Mouse (Mus musculus) spleen, adult 2 months (tissue): Measurements from ENCODE around the gene Fez1.

Experiments used
- CTCF ChIP-seq: fragments of 200-500 bp; IDR thresholded peaks from 2 replicates; pipeline ENCODE4 v1.5.1; 2011; ENCODE audit warnings: mild to moderate bottlenecking, inconsistent platforms; ENCODE audit not compliant: insufficient read depth, insufficient read length, insufficient replicate concordance; ENCODE audit errors: extremely low read depth
- POLR2A ChIP-seq: fragments of 200-500 bp; IDR thresholded peaks from 2 replicates; pipeline ENCODE4 v1.6.1; 2011; ENCODE audit warnings: low read depth, low read length, inconsistent platforms

- TF ChIP-seq CTCF (no peak), POLR2A (no peak)
Measured at GRCm38 (mm10) chr9:36832529-36832928, 10.9 kb downstream of the Fez1 start.
